8 mouse cellular contexts compared by ENCODE assay signal in the genomic region with DNA sequence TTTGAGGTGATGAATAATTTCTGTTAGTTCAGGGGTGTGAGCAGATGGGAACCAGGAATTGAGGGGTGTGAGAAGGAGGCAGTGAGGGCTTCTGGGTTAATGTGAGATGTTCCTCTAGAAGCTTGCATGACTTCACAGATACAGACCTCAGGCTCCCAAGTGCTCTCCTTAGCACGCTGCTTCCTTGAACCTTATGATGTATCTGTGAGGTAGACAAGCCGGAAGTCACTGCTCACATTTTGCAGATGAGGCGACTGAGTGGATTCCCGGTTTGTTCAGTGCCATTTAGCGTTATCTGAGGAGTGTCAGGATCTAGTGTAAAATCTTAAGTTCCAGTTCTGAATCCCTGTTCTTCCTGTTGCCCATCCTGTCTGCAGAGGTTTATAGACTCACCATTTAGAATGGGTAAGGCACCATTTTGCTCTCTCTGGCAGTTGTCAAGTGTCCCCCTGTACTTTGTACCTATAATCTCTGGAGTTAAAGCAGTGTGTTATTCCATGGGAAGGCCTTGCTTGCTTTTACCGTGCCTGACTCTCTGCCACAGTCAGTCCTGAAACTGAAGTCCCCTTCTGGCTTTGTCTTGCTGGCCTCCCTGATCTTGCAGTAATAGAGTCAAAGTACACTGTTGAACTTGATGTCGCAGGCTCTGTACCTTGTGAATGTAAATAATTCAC. TPM values are rescaled to one million over a fixed set of nuclear protein-coding genes. Genes with fewer than 3 reads are reported as not detected.
DNase-seq lines count a peak whose midpoint lies in the region; ATAC-seq and TF ChIP-seq lines count a peak whose summit lies in the region.

No protein-coding gene starts in this region.

- no peak for TF ChIP-seq POLR2A in small intestine, adult 2 months (IDR thresholded peaks at IDR 0.05; ENCODE audit: low read depth, low read length)

- peaks cover 21% of the 10 kb centered on the region for H3K4me1 ChIP-seq in forebrain, embryonic 11.5 days (replicated peaks; ENCODE audit: control insufficient read depth, insufficient read depth, low read length)
- peaks cover 40% of the 10 kb centered on the region for H3K4me1 ChIP-seq in limb, embryonic 13.5 days
- H3K4me1 ChIP-seq in small intestine, adult 2 months (ENCODE audit: control insufficient read depth, insufficient read depth, insufficient read length, low read length): peaks cover 13% of the 10 kb centered on the region

- H3K4me3 ChIP-seq in left cerebral cortex, adult 2 months: peak overlapping the region; percentile 76
- peak overlapping the region; percentile 78 for H3K4me3 ChIP-seq in forebrain, embryonic 11.5 days (ENCODE audit: low read depth, low read length)
- H3K4me3 ChIP-seq in limb, embryonic 13.5 days: peak overlapping the region; percentile 74
- H3K4me3 ChIP-seq in small intestine, adult 2 months (ENCODE audit: low read depth, low read length): peak overlapping the region; percentile 54

- H3K36me3 ChIP-seq in forebrain, embryonic 11.5 days (ENCODE audit: control insufficient read depth, insufficient read depth, low read length): no peaks in the 10 kb centered on the region
- H3K36me3 ChIP-seq in limb, embryonic 13.5 days: no peaks in the 10 kb centered on the region
- H3K36me3 ChIP-seq in small intestine, adult 2 months (ENCODE audit: control insufficient read depth, insufficient read depth, low read length): 0 out of 2 replicates have a peak, but pooled peaks cover 2% of the 10 kb centered on the region

- ATAC-seq in forebrain, embryonic 11.5 days (replicated peaks; ENCODE audit: low FRiP score): no peak
- ATAC-seq in limb, embryonic 13.5 days (ENCODE audit: low FRiP score, low read depth): no peak

- intact Hi-C loops in left cerebral cortex, adult 2 months (cut with DNase I): no loop called here
- intact Hi-C loops in left cerebral cortex, postnatal 4 days (cut with DNase I): no loop called here

- DNase-seq in left cerebral cortex, adult 2 months (ENCODE audit: extremely low spot score in 1 of 2, low spot score in 2 of 2): no peak
- DNase-seq in left cerebral cortex, postnatal 4 days: no peak
- no peak for DNase-seq in forebrain, embryonic 11.5 days (ENCODE audit: low spot score)
- DNase-seq in frontal cortex, postnatal 25 days (ENCODE audit: low spot score in 2 of 2): no peak
- DNase-seq in urinary bladder, adult 18-20 months (ENCODE audit: low spot score in 2 of 2): no peak
- DNase-seq in layer of hippocampus, postnatal 10 days (ENCODE audit: low spot score in 2 of 2): no peak

- peak overlapping the region; percentile 24 for H3K9ac ChIP-seq in forebrain, embryonic 11.5 days (ENCODE audit: low read length)
- peak overlapping the region; percentile 67 for H3K9ac ChIP-seq in limb, embryonic 13.5 days

- no peak for TF ChIP-seq CTCF in left cerebral cortex, adult 2 months (IDR thresholded peaks at IDR 0.05)
- TF ChIP-seq CTCF in small intestine, adult 2 months (IDR thresholded peaks at IDR 0.05; ENCODE audit: extremely low read depth, insufficient read length, insufficient replicate concordance, low read depth, low read length): no peak

- H3K27me3 ChIP-seq in forebrain, embryonic 11.5 days (ENCODE audit: control insufficient read depth, insufficient read depth, low read length): no peaks in the 10 kb centered on the region
- H3K27me3 ChIP-seq in limb, embryonic 13.5 days: no peaks in the 10 kb centered on the region
- H3K27me3 ChIP-seq in small intestine, adult 2 months (ENCODE audit: control insufficient read depth, insufficient read depth, low read length): no peaks in the 10 kb centered on the region

- H3K9me3 ChIP-seq in forebrain, embryonic 11.5 days (ENCODE audit: control insufficient read depth, low read length): no peaks in the 10 kb centered on the region
- H3K9me3 ChIP-seq in limb, embryonic 13.5 days: no peaks in the 10 kb centered on the region

- no peak overlapping the region for H3K27ac ChIP-seq in left cerebral cortex, adult 2 months
- H3K27ac ChIP-seq in forebrain, embryonic 11.5 days (ENCODE audit: low read depth, low read length): no peak overlapping the region
- H3K27ac ChIP-seq in limb, embryonic 13.5 days: no peak overlapping the region
- H3K27ac ChIP-seq in small intestine, adult 2 months (ENCODE audit: insufficient read depth, low read depth, low read length): peak overlapping the region; percentile 81

- WGBS in forebrain, embryonic 11.5 days: 75% methylated on average over 7 of the region's 7 CpGs
- 75% methylated on average over 7 of the region's 7 CpGs for WGBS in limb, embryonic 13.5 days
- WGBS in small intestine, adult 2 months: 21% methylated on average over 7 of the region's 7 CpGs

- peak overlapping the region; percentile 78 for H3K4me2 ChIP-seq in forebrain, embryonic 11.5 days (ENCODE audit: low read depth, low read length, severe bottlenecking)
- peak overlapping the region; percentile 99 for H3K4me2 ChIP-seq in limb, embryonic 13.5 days (replicated peaks)

RNA-seq across cellular contexts. Expression of gene Arhgef11, which starts 3.0 kb away (rescaled TPM):
- 10 to 100 TPM; 60.2 to 60.3 TPM for total RNA-seq in left cerebral cortex, adult 2 months (2021)
- total RNA-seq in left cerebral cortex, postnatal 4 days (2021): 10 to 100 TPM; 47.6 to 48.3 TPM
- 17.3 and 20.1 TPM in 2 replicates for polyA plus RNA-seq in forebrain, embryonic 11.5 days (2014; fragmentation: Nextera tagmentation; extraction: Ambion mirVana)
- polyA plus RNA-seq in limb, embryonic 13.5 days (2015; fragmentation: Nextera tagmentation; extraction: Ambion mirVana): 16.0 and 18.8 TPM in 2 replicates
- polyA plus RNA-seq in small intestine, adult 2 months (2012; rRNA removed): 12.7 and 32.4 TPM in 2 replicates
- total RNA-seq in layer of hippocampus, postnatal 10 days (2021): 10 to 100 TPM; 49.4 to 51.3 TPM
